Mouse (Mus musculus) c-Kit-positive CD71-positive TER-119-negative erythroid progenitor cells, embryonic 14.5 days (primary cell): Measurements from ENCODE around the gene Prkar2a.

ENCODE experiments used
- DNase-seq: peaks from one replicate; pipeline ENCODE4 v3.0.0-alpha.2; 2013; ENCODE audit warnings: low read depth

The Prkar2a gene

DNA sequence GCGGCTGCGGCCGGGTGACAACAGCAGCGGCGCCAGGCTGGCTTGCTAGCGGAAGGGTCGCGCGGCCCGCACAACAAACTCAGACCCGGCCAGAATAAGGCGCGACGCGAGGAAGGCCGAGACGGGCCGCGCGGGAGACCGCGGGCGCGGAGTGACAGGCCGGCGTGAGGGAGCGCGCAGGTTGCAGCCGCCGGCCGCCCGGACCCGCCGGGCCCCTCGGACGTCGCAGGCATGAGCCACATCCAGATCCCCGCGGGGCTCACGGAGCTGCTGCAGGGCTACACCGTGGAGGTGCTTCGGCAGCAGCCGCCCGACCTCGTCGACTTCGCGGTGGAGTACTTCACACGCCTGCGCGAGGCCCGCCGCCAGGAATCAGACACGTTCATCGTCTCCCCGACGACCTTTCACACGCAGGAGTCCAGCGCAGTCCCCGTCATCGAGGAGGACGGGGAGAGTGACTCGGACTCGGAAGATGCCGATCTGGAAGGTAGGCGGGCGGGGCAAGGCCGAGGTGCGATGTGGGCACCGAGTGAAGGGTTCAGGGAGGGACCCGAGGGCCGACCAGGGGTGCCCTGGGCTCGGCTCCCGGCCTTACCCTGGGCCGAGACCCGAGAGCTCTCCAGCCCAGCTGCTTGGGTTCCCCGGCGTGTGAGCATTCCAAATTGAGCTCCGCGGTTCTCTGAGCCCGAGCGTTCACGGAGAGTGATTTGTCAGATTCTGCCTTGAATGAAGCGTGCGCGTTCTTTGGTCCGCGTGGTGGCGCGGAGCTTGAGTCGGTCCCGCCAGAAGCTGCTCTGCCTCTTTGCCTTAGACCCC is 3.3 kb downstream of the Prkar2a start:
- DNase-seq, result peak; percentile 42

DNA sequence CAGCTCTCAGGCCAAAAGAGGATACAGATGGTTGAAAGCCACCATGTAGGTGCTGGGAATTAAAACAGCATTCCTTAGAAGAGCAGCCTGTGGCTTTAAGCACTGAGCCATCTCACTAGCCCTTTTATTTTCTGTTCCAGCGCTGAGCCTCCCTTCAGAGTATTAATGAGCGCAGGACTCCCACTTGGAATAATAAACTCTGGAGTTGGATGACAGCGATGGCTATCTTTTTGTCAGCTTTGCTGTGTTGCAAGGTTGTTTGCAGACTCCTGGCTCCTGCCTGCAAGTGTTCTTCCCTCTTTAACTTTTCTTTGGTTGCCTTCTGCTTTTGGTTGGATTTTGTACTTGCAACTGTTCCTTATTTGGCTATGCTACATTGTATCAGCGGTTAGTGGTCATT is 4.8 kb downstream of the Prkar2a start:
- DNase-seq, result no peak

DNA sequence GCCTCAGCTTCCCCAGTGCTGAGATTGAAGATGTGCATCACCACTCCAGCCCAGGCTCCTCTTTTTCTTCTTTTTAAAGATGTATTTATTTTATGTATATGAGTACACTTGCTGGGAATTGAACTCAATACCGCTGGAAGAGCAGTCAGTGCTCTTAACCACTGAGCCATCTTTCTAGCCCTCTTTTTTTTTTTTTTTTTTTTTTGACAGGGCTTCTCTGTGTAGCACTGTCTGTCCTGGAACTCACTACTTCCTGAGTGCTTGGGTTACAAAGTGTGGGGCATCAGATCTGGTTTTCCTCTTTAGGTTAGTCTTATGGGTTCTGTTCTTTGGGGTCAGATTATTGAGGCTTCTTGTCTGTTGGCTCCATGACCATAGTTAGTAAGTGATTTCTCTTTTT is 5.4 kb downstream of the Prkar2a start:
- no peak for DNase-seq

DNA sequence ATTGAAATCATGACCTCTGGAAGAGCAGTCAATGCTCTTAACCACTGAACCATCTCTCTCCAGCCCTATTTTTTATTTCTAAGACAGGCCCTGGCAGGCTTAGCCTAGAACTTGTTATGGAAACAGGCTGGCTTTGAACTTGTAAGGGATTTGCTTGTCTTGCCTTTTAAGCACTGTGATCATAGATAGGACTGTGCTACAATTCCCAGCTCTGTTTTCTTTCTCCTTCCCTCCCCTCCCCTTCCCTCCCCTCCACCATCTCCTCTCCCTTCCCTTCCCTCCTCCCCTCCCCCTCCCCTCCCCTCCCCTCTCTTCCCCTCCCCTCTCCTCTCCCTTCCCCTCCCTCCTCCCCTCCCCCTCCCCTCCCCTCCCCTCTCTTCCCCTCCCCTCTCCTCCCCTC is 13.4 kb downstream of the Prkar2a start:
- DNase-seq, result no peak

DNA sequence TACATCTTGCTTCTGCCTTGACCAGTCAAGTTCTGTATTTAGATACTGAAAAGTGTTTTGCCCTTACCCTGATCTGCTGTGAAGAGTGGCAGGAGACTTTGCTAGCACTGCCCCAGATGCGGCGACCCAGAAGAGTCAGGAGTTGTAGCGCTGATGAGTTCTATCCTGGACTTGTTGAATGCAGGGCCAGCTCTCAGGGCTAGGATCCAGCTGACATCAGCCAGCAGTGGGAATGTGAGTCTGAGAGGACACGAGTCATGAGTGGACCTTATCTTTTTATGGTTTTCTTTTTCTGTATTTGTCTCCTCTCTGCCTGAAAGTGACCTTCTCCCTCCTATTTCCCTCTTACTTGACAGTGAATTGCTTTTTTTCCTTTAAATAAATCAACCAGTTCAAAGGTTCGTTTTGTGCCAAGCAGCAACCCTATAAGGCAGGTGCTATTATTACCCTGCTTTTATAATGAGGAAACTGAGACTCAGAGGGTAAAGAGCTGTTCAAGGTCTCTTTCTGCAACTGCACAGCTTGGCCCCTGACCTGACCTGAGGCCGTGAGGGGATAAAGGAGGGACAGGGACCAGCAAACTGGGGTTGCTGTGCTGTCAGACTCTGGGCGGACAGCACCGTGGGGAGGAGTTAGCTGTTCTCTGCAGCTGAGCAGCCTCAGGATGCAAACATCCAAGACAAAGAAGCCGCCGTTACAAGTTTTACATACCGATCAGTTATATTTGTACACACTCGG is 14.4 kb downstream of the Prkar2a start:
- DNase-seq, result no peak

DNA sequence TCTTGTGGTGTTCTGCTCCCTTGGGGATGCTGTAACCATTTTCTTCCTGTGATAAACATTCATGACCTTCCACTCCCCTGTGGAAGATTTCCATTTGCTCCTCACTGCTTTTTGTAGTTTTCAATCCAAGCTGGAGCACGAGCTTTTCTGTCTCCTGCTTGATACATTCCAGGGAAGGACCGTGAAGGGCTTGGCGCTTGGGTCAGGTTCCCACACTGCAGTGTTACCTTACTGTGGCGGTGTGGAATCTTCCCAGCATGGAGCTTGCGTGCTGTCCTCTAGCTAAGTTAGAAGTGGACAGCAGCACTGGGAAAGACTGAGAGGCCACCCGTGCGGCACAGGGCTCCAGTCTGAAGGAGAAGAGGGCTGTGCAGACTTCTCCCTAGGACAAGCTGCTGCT is 15.5 kb downstream of the Prkar2a start:
- DNase-seq, result no peak

GRCm38 (mm10) chr9:108707212-108707611 is 18.1 kb downstream of the Prkar2a start:
- no peak for DNase-seq

- DNase-seq, result no peak
These were observed 19.7 kb downstream of the Prkar2a start for GRCm38 (mm10) chr9:108708833-108709232.

DNA sequence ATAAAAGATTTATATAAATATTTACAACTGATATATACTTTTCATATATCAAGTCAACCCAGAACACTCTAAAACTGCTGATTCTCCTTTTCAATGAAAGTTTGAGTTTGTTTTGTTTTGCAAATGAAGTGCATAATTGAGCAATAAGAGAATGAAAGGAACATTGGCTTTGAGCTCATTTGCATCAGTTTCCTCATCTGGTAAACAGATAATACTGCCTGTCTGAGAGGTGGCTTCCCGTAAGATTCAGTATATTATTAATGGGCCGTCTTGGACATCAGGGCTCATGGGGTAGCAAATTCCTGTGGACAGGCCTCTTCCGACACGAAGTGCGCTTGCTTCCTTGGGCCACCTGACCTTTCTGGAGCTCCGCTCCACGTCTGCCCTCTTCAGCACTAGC is 21.7 kb downstream of the Prkar2a start:
- DNase-seq, result no peak

- DNase-seq, result no peak
These were observed 27.1 kb downstream of the Prkar2a start for GRCm38 (mm10) chr9:108716199-108716598.

GRCm38 (mm10) chr9:108723751-108724150 is 34.6 kb downstream of the Prkar2a start:
- DNase-seq, result no peak

- no peak for DNase-seq
These were observed 37.0 kb downstream of the Prkar2a start for GRCm38 (mm10) chr9:108726116-108726515.

GRCm38 (mm10) chr9:108729050-108729449 is 39.9 kb downstream of the Prkar2a start:
- DNase-seq, result no peak

DNA sequence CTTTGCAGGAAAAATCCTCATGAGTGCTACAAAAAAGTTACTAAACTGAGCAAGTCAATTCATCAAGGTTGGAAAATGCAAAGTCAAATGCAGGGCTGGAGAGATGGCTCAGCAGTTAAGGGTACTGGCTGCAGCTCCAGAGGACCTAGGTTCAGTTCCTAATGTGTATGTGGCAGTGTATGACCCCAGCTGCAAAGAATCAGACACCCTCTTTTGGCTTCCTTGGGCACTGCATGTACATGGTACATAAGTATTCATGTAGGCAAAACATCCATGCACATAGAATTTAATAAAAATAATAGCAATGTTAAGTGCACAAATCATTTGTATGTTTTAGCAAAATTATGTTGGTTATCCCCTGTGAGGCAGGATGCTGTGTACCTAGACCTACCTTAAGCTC is 43.3 kb downstream of the Prkar2a start:
- no peak for DNase-seq

GRCm38 (mm10) chr9:108734626-108735025 is 45.5 kb downstream of the Prkar2a start:
- DNase-seq, result no peak

DNA sequence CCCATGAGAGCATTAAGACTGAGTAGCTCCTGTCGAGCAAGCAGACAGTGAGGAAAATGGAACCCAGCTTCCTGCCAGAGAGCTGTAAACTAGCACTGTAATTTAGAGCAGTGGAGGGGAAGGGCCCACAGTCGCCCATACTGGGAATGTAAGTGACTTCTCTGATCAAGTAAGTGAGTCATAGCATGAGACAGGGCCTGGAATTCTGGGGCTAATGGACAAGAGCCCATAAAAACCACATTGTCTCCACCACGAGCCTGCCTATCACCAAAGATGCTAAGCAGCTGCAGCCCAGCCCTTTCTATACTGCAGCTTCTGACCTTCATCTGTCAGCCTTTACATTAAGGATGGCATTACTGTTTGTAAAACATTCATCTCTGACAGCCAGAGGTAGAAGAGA is 50.1 kb downstream of the Prkar2a start:
- no peak for DNase-seq

- no peak for DNase-seq
These were observed 50.9 kb downstream of the Prkar2a start for GRCm38 (mm10) chr9:108740062-108740461.

- DNase-seq, result no peak
These were observed 52.9 kb downstream of the Prkar2a start for GRCm38 (mm10) chr9:108742048-108742447.

DNA sequence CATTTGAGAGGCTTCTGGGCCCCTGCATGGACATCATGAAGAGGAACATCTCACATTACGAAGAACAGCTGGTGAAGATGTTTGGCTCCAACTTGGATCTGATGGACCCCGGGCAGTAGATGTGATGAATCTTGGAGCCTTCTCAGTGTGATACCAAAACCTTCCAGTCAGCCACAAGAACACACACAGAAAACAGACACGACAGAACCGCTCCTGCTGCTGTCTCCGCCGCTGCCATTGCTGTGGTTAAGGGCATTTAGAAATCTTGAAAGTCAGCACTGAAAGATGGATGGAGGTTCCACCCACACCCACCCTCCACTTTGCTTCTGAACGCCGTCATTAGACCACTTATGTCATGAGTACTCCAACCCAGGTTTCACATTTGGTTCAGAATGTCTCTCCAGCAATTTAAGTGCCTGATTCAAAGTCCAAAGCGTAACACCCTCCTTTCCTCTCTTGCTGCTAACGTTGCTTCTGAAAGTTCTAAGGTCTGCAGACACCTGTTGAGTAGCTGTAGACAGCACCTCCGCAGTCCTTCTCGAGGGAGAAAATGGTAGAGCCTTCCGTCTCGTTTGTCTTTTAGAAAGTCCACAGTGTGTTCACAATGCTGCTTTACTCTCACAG is 57.9 kb downstream of the Prkar2a start:
- no peak for DNase-seq

- no peak for DNase-seq
These were observed 58.6 kb downstream of the Prkar2a start for GRCm38 (mm10) chr9:108747694-108748093.

- DNase-seq, result no peak
These were observed 59.6 kb downstream of the Prkar2a start for GRCm38 (mm10) chr9:108748600-108749183.

DNA sequence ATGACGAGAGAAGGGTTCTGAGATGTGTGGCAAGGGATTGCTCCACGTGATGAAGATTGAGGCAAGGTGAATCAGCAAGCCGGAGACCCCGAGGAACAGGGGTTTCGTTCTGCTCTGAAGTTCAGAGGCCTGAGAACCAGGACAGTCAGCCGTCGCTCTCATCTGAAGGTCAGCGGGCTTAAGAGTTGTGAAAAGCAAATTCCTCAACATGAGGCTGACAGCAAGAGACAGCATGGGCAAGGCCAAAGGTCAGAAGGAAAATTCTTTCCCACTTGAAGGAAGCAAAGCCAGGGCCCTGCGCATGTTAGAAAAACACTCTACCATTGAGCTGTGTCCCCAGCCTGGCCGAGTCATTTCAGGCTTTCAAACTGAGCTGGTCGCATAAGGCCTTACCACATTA is 61.5 kb downstream of the Prkar2a start:
- no peak for DNase-seq
